Mouse (Mus musculus) left cerebral cortex, postnatal 14 days (tissue): ENCODE results near the gene Tesc. TPM values are rescaled to one million over a fixed set of nuclear protein-coding genes. Genes with fewer than 3 reads are reported as not detected.

Experiments
- DNase-seq, 2 experiments: peaks; one replicate each; pipeline ENCODE4 v3.0.0; 2021 to 2022; ENCODE audit warnings: low spot score in 2 of 2, mixed read lengths in 1 of 2
- intact Hi-C: fragments of 180-260 bp; cut with DNase I; formaldehyde crosslinking; loops from one replicate; pipeline ENCODE4 v1.15.1; 2025
- total RNA-seq, 2 experiments: library from RNA; stranded (reverse); gene quantifications; 2 replicates each; pipeline ENCODE4 v1.2.3; 2021

The Tesc gene
- total RNA-seq, 2 experiments from 2014 or later, result 58.0 to 60.3 TPM

DNA sequence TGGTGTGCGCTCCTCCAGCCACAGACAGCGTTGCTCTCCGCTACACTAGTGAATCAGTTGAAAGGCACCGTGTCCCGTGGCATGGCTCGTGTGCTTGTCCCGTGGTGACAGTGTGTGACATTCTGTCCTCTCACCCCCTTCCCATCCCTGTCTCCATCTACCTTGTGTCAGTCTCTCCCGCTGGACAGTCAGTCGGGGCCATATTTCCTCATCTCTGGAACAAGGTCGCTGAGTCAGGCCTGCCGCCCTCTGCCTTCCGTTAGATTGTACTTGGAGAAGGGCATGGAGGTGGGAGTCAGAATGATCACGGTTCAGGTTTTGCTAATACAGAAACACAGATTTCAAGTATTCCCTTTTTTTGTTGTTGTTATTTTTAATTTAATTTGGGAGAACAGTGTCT is 19.2 kb upstream of the Tesc start:
- intact Hi-C loops, result no loop called here
- no peak for DNase-seq

DNA sequence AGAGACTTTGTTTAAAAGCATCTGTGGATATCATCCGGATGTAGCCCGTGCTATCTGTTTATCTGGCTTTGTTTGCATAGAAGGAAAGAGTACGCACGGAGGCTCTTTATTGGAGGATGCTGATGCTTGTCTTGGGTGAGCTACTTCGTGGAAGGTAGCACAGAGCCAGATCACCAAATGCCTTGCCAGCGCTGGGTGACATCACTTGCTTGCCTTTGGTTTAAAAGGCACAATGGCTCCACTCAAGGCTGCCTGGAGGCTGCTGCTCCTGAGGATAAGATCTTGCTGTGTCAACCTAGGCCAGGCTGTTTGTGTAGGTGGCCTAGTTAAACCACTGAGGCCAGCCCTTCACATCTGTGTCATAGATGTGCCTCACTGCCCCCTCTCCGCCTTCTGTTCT is 16.7 kb upstream of the Tesc start:
- no peak for DNase-seq
- intact Hi-C loops, result no loop called here

DNA sequence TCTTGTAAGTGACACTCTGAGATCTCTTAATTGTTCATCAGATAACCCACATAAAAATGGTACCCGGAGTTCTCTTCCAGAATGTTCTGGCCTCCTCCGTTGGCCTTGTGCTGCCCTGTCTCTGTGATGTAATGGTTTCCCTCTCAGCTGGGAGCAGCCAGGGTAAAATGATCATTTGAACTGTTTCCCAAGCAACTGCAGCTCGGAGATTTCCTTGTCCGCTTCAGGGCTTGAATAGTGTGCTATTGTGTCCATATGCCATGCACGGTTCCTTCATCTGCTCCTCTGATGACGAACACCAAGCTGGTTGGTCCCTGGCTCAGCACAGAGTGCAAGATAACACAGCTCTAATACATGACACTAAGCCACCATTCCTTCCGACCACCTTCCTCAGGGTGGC is 15.7 kb upstream of the Tesc start:
- intact Hi-C loops, result no loop called here
- no peak for DNase-seq

DNA sequence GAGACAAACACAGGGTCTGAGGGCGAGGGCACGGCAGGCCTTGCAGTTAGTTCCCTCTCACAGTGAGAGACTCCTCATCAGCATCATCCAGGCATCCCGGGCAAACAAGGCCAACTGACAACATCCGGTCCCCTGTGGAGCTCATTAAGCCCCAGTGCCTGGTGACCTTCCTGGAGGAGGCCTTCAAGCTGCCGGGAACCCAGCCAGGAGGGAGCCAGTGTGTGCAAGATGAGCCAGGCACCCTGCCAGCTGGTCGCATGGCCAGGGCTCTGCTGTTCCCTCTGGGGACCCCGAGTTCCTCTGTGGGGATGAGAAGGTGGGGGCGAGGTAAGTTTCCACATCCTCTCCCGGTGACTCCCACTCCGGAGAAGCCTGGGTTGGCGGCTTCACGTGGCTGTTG is 12.5 kb upstream of the Tesc start:
- peak; percentile 58 to 70 for DNase-seq
- intact Hi-C loops, result no loop called here

DNA sequence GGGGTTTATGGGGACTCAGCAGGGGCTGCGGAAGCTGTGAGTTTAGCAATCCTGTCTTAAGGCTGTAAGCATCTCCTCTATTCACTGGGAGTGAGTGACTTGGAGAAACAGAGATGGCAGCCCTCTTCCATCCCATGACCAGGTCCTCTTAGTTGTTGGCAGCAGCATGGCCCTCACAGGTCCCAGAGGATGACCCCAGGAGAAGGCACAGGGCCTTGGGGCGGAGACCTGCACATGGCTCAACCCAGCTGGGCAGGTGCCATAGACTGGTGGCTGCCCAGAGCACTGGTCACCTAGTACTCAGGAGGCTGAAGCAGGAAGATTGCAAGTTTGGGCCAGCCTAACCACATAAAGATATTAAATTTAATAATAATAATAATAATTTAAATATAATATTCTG is 11.9 kb upstream of the Tesc start:
- no peak for DNase-seq
- intact Hi-C loops, result no loop called here

DNA sequence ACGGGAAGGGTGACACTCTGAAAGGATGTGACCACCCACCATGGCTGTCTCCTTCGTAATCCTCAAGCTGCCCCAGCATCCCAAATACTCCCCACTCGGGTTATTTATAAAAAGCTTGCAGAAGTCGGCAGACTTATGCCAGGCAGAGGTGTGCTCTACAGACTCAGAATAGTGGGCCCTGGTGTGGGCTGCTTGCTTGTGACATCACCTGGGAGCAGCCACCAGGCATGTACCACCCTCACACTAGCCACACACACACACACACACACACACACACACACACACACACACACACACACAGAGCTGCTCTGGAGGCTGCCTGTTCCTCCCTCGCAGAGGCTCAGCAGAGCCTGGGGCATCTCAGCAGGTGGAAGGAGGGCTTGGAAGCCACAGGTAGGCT is 10.0 kb upstream of the Tesc start:
- intact Hi-C loops, result no loop called here

DNA sequence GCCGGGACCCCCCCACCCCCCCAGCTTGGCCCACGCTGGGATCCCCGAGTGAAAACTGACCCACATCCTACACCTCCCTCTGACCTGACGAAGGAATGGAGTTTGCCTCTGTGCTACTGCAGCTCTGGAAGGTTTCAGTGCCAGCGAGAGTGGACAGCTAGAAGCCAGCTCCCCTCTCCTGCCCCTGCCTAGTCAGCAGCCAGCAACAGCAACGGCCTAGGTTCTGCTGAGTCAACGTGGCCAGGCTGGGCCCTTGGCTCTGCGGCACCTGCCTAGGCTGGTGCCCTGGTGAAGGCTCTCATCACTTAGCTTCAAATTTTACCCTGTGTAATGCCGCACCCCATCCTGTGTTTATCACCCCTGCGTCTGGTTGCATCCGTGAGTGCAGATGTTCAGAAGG is 7.6 kb upstream of the Tesc start:
- intact Hi-C loops, result no loop called here
- DNase-seq, result no peak

More for the DNA sequence above, 10.0 kb upstream of the Tesc start:
- DNase-seq, result peak; percentile 32 to 67

DNA sequence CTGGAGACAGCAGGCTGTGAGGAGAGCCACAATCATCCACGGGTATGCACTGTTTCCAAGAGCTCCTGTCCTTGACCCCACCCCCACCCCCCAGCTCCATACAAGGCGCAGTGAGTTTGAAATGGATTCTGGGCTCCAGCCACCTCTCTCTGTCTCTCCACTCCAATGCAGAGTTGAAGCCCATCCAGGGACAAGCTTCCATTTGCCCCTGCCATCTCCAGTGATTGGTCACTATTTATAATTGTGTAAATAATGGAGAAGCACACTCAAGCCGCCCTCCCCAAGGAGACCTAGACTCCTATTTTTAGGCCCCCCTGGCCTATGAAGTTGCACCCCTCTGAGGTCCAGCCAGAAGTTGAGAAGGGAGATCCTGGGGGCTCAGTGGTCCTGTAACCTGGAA is 4.5 kb upstream of the Tesc start:
- DNase-seq, result no peak
- intact Hi-C loops, result no loop called here

DNA sequence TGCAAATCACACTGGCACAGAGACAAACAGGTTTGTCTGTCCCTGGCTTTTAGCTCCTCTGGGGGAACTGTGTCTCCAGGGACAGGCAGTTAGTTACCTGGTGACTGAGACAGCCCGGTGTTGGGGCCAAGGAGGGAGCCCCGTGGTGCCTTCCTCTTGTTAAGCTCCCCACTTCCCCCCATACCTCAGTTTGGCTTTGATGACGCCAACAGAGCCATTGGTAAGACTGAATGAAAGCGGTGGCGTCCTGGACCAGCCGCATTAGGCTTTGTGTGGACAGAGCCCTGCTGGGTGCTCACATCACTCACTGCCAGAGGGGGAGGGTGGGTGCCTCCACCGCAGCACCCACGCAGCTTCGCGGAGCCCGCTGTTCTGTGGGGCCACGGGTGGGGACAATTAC is 1.7 kb upstream of the Tesc start:
- intact Hi-C loops, result no loop called here
- DNase-seq, result no peak

DNA sequence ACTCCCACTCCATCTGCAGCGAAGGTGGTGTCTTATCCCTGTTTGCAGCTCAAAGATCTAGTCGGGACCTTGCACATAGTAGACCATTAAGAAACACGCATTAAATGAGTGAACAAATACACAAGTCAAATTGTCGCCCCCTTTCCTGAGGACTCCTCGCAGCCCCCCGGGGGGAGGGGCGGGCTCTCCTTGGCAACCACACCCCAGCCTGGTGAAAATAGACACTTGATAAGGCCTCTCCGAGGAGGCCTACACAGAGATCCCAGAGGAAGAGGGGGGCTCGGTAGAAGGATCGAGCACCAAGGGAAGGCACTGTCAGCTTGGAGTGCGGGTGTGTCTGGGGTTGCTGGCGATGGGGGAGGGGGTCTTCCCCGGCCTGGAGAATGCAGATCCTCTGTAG is 1.2 kb upstream of the Tesc start:
- intact Hi-C loops, result no loop called here
- no peak for DNase-seq

DNA sequence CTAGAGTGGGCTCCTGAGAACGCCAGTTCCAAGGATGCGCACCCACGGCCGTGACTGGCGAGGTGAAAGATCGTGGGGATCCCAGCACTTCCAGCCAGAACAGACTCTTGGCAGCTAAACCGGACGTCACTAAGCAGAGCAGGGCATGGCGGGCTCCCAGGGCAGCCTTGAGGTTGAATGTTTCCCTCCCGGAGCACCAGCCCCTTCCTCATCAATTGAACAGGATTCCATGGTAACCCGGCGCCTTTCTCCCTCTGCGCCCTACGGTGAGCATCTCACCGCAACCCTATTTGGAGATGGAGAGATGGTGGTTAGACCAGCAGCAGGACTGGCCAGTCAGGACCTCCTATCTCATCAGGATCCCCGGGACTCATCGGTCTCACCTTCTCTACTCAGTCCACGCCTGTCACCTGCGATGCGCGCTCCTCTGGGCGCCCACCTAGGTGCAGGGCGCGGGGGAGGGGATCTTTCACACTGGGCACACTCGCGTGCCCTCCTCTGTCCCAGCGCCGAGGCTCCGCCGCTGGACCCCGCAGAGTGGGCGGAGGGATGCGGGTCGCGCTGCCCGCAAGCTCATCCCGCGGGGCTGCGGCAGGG is 344 bp upstream of the Tesc start:
- intact Hi-C loops, result no loop called here

DNA sequence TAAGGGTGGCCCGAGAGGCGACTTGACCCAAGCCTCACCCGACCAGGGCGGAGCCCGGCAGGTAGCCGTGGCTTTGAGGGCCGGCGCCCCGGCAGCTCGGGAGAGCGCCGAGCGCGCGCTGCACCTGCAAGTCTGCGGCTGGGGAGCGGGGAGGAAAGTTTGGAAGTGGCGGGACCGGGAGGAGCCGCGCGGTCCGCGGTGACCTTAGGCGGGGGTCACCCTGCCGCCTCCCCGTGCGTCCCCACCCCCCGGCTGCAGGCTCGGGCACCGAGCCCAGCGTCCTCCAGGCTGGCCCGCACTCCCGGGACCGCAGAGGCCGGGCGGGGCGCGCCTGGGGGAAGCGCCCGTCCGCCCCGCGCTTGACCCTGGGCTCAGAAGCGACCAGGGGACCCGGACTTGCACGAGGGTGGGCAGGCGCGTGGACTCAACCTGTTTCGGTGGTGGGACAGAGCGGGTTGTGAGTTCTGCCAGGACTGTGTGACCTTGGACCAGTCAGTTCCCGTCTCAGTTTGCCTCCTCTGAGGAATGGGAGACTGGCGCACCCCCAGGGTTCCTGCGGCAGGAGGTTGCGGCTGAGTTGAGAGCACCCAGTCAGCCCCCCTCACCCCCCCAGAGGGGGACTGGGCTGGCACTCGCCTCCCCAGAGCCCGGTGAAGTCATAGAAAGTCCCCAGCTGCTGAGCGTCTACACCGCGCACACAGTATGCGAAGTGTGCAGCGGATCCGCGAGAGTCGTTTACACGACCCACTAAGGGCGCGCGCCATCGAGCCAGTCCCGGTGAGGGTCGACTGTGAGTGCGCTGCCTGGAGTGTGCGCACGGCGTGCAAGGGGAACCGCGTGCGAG is 870 bp downstream of the Tesc start:
- no peak for DNase-seq
- intact Hi-C loops, result no loop called here

More for the DNA sequence above, 344 bp upstream of the Tesc start:
- no peak for DNase-seq

DNA sequence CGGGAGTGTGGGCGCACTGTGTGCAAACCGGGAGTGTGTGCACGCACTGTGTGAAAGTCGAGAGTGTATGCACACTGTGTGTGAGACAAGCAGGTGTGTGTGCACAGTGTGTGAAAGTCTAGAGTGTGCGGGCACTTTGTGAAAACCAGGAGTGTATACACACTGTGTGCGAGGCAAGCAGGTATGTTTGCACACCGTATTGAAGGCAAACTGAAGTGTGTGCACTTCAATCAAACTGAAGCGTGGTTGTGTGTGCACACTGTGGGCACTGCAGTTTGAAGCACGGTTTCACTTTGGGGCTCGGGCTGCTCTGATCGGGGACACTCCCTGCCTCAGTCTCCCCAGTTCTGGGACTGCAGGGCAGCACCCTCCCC is 1.5 kb downstream of the Tesc start:
- intact Hi-C loops, result no loop called here
- no peak for DNase-seq

DNA sequence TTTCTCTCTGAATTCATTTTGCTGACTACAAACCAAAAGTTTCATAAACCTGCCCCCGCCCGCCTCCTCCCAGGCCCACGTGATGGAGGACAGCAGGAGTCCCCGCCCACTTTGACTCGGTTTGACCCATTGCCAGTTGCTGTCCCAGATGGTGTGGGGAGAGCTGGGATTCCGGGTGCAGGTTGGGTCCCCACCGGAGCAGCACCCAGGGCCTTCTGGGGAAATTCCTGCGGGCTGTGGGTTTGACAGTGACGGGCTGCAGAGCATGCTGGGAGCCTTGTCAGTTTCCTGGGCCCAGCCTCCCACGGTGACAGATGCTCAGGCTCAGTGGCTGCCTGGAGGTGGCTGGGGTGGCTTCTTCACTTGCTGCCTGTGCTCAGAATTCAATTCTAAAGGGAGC is 1.9 kb downstream of the Tesc start:
- peak; percentile 74 to 81 for DNase-seq
- intact Hi-C loops, result no loop called here

DNA sequence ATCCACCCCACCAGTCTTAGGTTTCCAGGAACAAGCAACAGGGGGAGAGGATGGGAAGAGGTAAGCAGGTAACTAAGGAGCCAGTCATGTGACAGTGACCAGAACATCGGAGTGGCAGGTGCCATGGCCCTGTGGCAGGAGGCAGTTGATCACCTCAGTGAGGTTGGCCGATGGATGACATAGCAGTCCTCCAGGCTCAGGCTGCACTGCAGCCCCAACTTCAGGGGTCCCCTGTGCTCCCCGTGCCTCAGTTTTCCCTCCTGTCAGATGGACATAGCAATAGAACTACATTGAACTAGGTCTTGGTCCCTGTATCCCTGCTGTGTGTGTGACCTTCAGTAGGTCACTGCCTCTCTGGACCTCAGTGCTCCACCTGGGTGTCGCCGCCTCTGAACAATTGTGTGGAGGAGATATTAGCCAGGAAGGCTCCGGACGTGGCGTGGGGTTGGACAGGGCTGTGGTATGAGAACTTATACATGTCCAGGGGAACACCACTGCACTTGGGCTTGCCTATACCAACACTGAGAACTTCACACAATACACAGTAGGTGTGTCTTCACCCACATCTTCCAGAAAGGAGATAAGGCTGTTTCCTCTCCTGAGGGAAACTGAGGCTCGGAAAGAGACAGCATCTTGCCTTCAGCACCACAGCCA is 2.6 kb downstream of the Tesc start:
- intact Hi-C loops, result no loop called here
- no peak for DNase-seq

DNA sequence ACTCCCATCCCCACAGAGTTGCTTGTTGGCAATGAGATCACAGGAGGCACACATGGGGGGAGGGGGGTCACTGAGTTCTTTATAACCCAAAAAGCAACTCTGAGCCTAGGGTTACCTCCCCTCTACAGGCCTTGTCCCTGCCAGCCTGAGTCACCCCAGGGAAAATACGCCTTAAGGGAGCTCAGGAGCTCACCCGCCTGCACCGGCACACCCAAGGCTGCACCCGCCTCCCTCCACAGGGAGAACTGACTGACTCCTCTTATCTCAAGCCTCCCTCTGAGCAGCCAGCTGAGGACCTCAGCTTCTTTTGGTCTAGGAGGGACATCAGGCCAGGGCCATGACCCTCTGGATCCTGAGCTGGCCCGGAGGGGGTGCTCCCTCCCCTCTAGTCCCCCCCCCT is 3.5 kb downstream of the Tesc start:
- DNase-seq, result no peak
- intact Hi-C loops, result no loop called here

DNA sequence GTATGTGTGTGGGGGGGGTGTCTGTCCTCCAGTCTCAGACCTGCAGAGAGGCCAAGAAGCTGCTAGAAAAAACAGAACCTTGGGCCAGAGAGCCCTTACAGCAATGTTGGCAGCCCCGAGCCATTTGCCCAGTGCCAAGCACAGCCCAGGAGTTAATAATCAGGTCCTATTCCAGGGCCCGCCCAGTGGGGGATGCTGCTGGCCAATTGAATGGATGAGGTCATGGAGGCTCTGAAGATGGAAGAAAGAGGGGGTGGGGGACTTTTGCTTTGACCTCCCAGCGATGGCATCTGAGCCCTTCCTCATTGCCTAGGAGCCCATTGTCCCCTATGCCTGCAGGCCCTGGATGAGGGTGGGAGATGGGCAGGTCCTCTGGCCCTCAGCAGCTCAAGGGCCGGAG is 4.0 kb downstream of the Tesc start:
- intact Hi-C loops, result no loop called here
- DNase-seq, result no peak

DNA sequence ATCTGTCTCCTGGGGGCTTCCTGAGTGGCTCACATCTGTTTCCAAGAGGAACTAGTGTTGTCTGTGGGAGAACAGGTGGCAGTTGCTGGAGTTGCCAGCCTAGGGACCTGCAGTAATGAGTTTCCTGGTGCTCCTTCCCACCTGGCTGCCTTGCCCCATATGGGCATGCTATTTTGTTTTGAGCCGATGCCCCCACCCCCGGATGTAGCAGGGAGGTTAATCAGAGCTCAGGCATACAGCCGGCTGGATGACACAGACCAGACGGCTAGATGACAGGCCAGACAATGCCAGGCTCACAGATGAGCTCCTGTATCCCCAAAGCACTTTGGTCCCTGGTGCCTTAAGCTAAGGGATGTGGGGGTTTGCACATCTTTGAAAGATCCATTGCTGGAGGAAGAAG is 5.8 kb downstream of the Tesc start:
- intact Hi-C loops, result no loop called here
- DNase-seq, result no peak

DNA sequence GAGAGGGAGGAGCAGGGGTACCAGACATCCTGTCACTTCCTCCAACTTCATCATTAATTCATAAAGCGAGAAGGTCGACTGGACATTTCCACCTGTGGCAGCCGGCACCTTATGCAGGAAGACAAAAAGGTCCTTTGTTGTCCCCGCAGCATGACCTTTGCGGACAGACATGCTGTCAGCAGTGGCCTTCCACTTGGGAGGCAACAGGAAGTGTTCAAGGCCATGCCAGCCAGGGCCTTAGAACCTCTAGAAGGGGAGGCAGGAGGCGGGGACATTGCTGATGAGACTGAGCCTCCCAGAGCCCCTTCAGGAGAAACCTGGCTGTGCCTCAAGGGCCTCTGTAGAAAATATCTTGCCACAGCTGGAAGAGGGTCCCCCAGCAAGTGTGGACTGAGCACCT is 6.2 kb downstream of the Tesc start:
- DNase-seq, result no peak
- intact Hi-C loops, result no loop called here

DNA sequence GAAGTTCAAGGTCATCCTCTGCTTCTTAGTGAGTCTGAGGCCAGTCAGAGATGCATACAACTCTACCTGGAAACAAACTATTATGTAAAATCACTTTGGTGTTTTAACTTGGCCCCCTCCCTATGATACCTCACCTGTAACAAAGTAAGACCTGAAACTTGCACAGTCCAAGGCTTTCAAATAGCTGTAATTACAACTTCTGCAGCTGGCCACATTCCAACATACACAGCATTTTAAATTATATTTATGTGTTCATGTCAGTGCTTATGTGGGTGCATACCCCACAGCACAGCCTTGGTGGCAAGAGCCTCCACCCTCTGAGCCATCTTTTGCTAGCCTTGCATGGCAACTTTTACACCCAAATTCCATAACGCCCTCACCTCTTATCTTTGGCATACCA is 7.1 kb downstream of the Tesc start:
- no peak for DNase-seq
- intact Hi-C loops, result no loop called here

DNA sequence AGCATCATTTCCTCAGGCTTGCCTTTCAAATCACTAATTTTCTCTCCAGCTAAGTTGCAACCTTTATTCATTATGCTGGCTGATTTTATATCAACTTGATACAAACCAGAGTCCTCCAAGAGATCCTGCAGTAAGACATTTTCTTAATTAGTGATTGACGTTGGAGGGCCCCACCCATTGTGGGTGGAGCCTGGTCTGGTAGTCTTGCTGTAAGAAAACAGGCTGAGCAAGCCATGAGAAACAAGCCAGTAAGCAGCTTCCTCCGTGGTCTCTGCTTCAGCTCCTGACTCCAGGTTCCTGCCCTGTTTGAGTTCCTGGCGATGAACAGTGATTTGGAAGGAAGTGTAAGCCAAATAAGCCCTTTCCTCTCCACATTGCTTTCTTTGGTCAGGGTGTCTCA is 8.2 kb downstream of the Tesc start:
- intact Hi-C loops, result no loop called here
- DNase-seq, result no peak
